Mouse (Mus musculus) cerebellum, postnatal 4 days (tissue): Measurements from ENCODE around the gene Schip1.

Source experiments
- DNase-seq, 2 experiments: peaks; one replicate each; pipeline ENCODE4 v3.0.0; 2022; ENCODE audit warnings: low spot score in 2 of 2, mixed read lengths in 1 of 2

Gene Schip1

GRCm38 (mm10) chr3:68664337-68664736, 599.7 kb downstream of the Schip1 start:
- DNase-seq: no peak

- DNase-seq: no peak
Observed at GRCm38 (mm10) chr3:68666377-68666776, 601.8 kb downstream of the Schip1 start.

DNA sequence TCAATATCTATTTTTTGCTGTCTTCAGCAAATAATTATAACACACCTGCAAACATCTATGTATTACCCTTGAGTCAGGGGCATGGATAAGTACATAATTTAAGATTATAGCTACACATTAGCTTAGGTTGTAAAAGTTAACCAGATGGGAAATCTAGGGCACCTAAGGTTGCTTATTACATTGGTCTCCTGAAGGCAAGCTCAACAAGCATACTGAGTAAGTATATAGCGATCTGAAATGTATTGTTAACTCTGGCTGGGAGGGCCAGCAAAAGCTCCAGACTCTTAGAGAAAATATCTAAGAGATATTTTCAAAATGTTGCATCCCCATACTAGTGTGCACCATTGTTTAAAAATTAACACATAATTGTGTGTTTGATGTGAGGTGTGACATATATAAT, 603.2 kb downstream of the Schip1 start:
- no peak for DNase-seq

GRCm38 (mm10) chr3:68669418-68669974, 604.9 kb downstream of the Schip1 start:
- no peak for DNase-seq

GRCm38 (mm10) chr3:68674721-68675120, 610.1 kb downstream of the Schip1 start:
- DNase-seq: no peak

GRCm38 (mm10) chr3:68675216-68675835, 610.7 kb downstream of the Schip1 start:
- no peak for DNase-seq
